Mouse (Mus musculus) thymus, postnatal 4 days (tissue): ENCODE data around the gene 2210011C24Rik.
"Not testable (repeated sequence)": the region's sequence is repeated elsewhere in the genome, so short reads cannot be mapped to it uniquely, and the experiment has no call there.

Source experiments
- DNase-seq: peaks from one replicate; pipeline ENCODE4 v3.0.0; 2021

2210011C24Rik gene

GRCm38 (mm10) chr8:84015833-84016232, 3.9 kb upstream of the 2210011C24Rik start:
- no peak for DNase-seq

DNA sequence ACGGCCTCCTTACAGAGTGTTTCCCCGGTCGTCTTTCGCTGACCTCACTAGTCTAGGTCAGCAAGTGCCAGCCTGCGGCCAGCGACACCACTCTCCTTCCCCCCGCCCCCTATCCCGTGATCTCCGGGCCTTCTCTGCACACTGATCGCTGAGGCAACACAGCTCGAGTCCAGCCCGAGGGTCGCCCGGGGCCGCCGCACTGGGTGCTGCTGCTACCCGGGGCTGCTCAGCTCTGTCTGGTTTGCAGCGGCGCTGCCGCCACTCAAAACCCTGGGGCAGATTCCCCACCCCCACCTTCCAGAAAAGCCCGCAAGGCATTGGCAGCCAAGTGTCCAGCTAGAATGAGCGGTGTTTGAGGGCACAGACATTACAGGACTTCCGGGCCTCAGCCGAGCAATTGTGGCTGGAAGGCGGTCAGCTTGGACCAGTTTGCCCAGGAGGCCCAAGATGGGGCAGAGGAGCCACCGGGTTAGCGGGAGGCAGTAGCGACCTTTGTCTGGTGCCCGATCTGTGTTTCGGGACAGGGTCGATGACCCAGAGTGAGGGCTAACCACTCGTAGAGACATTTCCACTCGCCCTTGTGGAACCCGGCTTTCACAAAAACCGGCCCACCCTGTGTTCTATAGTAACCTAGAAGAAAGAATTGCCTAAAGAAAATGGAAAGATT, 661 bp upstream of the 2210011C24Rik start:
- peak; percentile 33 for DNase-seq

GRCm38 (mm10) chr8:84010625-84011611, 1.1 kb downstream of the 2210011C24Rik start:
- peak; percentile 88 for DNase-seq

DNA sequence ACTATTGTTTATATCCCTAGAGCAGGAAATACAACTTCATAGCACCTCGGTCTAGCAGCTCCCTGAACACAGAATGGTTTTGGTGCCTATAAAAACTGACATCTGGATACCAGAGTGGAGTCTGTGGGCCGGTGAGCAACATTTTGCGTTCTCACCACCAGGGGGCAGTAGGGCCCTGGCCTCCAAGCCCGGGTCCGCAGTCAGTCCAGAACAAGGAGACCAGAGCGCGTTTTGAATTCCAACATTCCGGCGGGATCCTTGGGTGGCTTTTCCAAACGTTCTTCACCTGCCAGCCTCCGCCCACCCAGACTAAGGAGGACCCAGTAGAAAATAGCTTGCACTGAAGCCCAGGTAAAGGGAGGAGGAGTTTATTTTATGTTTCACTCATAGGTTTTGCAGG, 2.1 kb downstream of the 2210011C24Rik start:
- DNase-seq: peak; percentile 89

DNA sequence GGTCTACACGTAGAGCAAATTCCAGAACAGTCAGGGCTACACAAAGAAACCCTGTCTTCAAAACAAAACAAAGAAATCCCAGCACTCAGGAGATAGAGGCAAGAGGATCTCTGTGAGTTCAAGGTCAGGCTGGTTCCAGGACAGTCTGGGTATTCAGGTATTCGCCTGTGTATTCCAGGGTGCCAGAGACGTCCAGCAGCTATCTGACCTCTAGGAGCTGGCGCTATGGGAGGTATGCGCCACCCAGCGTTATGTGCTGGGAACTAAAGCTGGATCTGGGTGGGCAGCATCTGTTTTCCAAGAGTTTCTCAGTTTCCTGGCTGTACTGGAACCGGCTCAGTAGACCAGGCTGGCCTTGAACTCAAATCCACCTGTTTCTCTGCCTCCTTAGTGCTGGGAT, 3.6 kb downstream of the 2210011C24Rik start:
- no peak for DNase-seq

DNA sequence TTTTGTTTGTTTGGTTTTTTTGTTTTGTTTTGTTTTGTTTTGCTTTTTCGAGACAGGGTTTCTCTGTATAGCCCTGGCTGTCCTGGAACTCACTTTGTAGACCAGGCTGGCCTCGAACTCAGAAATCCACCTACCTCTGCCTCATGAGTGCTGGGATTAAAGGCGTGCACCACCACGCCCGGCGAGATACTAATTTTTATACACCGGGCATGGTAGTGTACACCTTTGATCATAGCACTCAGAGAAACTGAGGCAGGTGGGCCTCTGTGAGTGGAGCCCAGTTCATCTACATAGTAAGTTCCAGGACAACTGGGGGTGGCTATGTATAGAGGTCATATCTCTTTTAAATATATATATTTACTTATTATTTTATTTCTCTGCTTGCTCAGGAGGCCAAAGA, 6.5 kb downstream of the 2210011C24Rik start:
- DNase-seq: not testable (repeated sequence)

- peak; percentile 96 for DNase-seq
These were observed 7.3 kb downstream of the 2210011C24Rik start for GRCm38 (mm10) chr8:84004533-84005201.

DNA sequence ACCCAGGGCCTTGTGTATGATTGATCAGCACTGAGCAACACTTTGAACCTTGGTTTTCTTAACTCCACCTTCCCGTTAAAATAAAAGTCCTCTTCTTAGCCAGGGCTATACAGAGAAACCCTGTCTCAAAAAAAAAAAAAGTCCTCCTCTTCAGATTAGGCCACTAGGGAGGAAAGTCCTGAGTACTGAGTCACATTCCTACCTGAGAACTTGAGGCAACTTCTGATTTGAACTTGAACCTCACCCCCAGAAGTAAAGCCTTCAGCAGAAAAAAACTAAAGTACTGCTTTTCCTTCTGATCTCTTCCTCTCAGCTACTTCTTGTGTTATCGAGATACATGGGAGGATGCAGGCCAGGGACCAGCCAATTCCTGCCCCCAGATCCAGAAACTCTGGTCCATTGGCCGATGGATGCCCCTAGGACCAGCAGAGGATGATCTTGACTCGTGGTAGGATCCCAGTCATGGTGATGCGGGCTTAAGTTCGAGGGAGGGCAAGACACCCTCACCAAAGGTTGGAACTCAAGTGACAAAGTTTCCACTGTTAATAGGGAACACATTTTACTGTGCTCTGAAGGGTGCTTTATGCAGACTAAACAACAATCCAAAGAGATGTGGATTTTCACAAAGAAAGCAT, 8.2 kb downstream of the 2210011C24Rik start:
- no peak for DNase-seq

- DNase-seq: no peak
These were observed 8.9 kb downstream of the 2210011C24Rik start for GRCm38 (mm10) chr8:84002957-84003611.

GRCm38 (mm10) chr8:84001281-84002000, 10.5 kb downstream of the 2210011C24Rik start, which contains the start of gene 1700067K01Rik:
Gene 1700067K01Rik (plus strand): TSS chr8:84001502.
- DNase-seq: peak; percentile 26

DNA sequence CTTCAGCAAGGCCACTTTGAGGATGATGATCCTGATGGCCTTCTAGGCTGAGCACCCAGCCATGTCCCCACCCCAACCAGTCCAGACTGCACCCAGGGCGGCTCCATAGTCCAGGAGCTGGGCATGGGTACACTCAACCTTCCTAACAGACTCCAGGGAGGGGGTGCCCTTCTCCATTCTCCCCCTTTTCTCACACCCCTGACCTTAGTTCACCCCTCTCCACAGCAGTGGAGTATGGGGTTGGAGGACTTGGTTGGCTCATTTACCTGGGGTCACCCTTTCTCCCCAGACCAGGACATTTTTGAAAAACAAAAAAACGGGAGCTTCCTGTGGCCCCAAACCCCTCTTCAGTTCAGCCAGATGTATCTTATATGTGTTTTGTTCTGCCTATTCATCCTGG, 12.1 kb downstream of the 2210011C24Rik start:
- DNase-seq: no peak

- DNase-seq: peak; percentile 22
These were observed 12.8 kb downstream of the 2210011C24Rik start for GRCm38 (mm10) chr8:83999057-83999705.

DNA sequence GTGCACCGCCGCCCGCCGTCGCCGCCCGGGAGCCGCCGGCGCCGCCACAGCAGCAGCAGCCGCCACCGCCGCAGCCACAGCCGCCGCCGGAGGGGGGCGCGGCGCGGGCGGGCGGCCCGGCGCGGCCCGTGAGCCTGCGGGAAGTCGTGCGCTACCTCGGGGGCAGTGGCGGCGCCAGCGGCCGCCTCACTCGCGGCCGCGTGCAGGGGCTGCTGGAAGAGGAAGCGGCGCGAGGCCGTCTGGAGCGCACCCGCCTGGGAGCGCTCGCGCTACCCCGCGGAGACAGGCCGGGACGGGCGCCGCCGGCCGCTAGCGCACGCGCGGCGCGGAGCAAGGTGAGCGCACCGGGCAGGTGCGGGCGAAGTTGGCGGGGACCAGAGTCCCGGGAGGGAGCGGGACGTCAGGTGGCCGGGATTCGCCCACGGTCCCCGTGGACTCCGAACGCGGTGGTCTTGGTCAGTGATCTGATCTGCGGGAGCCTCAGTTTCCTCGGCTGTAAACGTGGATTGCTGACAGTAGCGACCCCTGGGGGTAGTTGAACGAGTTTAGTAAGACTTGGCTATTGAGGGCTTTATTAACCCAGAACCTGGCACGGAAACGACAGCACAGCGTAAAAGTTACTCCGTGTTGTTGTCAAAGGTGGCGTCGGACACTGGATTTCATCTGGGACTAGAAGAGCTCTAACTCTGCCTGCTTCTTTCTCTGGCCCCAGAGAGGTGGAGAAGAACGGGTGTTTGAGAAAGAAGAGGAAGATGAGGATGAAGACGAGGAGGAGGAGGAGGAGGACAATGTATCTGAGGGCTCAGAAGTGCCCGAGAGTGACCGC, 13.5 kb downstream of the 2210011C24Rik start:
- DNase-seq: peak; percentile 80

- peak; percentile 75 for DNase-seq
These were observed 14.3 kb downstream of the 2210011C24Rik start, which contains the start of gene Samd1 for GRCm38 (mm10) chr8:83997511-83998141. Gene Samd1 (plus strand): TSS chr8:83997672.

- peak; percentile 81 for DNase-seq
These were observed 15.1 kb downstream of the 2210011C24Rik start for GRCm38 (mm10) chr8:83996567-83997505.

- DNase-seq: peak; percentile 30
These were observed 16.0 kb downstream of the 2210011C24Rik start for GRCm38 (mm10) chr8:83995973-83996372.

DNA sequence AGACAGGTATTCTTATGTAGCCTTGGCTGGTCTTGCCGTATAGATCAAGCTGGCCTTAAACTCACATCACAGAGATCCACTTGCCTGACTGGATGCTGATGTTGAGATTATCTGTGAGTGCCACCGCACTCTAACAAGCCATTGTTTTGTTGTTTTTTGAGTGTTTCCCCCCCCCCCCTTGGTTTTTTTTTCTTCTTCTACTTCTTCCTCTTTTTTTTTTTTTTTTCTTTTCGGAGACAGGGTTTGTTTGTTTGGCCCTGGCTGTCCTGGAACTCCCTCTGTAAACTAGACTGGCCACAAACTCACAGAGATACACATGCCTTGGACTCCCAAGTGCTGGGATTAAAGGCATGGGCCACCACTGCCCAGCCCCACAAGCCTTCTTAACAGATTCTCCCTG, 17.9 kb downstream of the 2210011C24Rik start:
- no peak for DNase-seq

DNA sequence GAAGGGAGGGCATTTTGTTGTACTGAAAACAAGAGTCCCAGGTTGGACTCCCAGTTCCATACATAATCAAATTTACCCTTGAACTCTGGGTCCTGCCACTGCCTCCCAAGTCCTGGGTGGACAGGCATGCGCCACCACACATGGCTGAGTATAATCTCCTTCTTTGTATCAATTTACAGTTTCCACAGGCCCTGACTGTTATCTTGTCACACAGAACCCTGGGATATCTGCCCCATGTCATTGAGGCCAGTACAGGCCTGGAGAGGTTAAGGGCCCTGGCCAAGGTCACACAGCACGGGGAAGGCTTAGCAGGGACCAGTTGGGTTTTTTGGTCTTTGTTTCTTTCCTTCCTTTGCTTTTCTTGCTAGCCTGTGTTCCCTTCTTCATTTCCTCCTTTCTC, 19.5 kb downstream of the 2210011C24Rik start:
- DNase-seq: no peak
